Mouse (Mus musculus) embryonic facial prominence, embryonic 14.5 days (tissue): ENCODE data around the gene Evx1. TPM values are rescaled to one million over a fixed set of nuclear protein-coding genes. Genes with fewer than 3 reads are reported as not detected.
"Not testable (repeated sequence)": the region's sequence is repeated elsewhere in the genome, so short reads cannot be mapped to it uniquely, and the experiment has no call there.

Source experiments
- ATAC-seq: fragments of 200-750 bp; cut with Nextera tagmentation; 2 replicates; pipeline ENCODE4 v1.8.0; 2017; ENCODE audit warnings: low read depth, moderate number of reproducible peaks, moderate TSS enrichment
- DNase-seq: peaks from one replicate; pipeline ENCODE4 v3.0.0-alpha.2; 2015; ENCODE audit warnings: low spot score
- H3K27ac ChIP-seq: fragments of 300-500 bp; sonication (generic); replicated peaks from 2 replicates; pipeline ENCODE4 v1.5.1; 2014; ENCODE audit warnings: low read depth, mild to moderate bottlenecking, low read length, moderate library complexity
- H3K27me3 ChIP-seq: fragments of 300-500 bp; sonication (generic); replicated peaks from 2 replicates; pipeline ENCODE4 v1.6.1; 2014; ENCODE audit warnings: low read length; ENCODE audit not compliant: control insufficient read depth, insufficient read depth
- H3K36me3 ChIP-seq: fragments of 300-500 bp; sonication (generic); 2 replicates; pipeline ENCODE4 v1.6.1; 2014; ENCODE audit warnings: low read length, mixed read lengths; ENCODE audit not compliant: control insufficient read depth, insufficient read depth
- H3K4me1 ChIP-seq: fragments of 300-500 bp; sonication (generic); 2 replicates; pipeline ENCODE4 v1.6.1; 2014; ENCODE audit warnings: antibody characterized with exemption, low read length; ENCODE audit not compliant: control insufficient read depth, insufficient read depth
- H3K4me2 ChIP-seq: fragments of 300-500 bp; sonication (generic); 2 replicates; pipeline ENCODE4 v1.6.1; 2014; ENCODE audit warnings: low read depth, mild to moderate bottlenecking, low read length, moderate library complexity, mixed read lengths
- H3K4me3 ChIP-seq: fragments of 300-500 bp; sonication (generic); 2 replicates; pipeline ENCODE4 v1.5.1; 2014; ENCODE audit warnings: low read depth, mild to moderate bottlenecking, low read length
- H3K9ac ChIP-seq: fragments of 300-500 bp; sonication (generic); 2 replicates; pipeline ENCODE4 v1.6.1; 2014; ENCODE audit warnings: low read depth, mild to moderate bottlenecking, low read length, moderate library complexity, mixed read lengths
- H3K9me3 ChIP-seq: fragments of 300-500 bp; sonication (generic); 2 replicates; pipeline ENCODE4 v1.6.1; 2016; ENCODE audit warnings: low read length; ENCODE audit not compliant: control insufficient read depth
- WGBS: fragments of 180-500 bp; shearing (Covaris S2); extraction: QIAGEN DNeasy Blood & Tissue Kit; methylation state at CpG from one replicate; pipeline ENCODE4 v1.1.7; 2014; 5-methylcytosine and 5-hydroxymethylcytosine counted together
- polyA plus RNA-seq: library from polyadenylated mRNA; unstranded; fragments of >200 nt; fragmentation: Nextera tagmentation; extraction: Ambion mirVana; gene quantifications from 2 replicates; pipeline ENCODE4 v1.2.1, GENCODE M21; 2014

The Evx1 gene
- polyA plus RNA-seq, 1 experiment from 2014 or later, result 0.24 TPM

DNA sequence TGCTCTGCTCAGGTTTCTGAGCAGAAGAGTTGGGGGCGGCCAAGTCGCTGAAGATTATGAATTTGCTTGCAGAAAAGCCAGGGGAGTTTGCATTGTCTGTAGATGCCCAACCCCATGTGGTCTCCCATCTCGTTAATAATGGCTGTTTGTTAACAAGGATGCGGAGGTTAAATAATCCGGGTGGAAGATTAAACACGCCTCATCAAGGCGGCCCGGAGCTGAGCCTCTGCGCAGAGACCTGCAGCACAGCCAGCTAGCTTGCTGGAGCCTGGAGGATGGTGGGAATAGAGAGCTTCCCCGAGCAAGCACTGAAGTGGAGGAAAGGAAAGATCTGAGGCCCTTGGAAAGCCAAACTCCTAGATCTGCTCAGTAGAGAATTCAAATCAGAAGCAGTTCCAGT is 10.0 kb downstream of the Evx1 start:
- Histone ChIP-seq H3K27ac (no peak overlapping the region), H3K9me3 (no peaks in the 10 kb centered on the region), H3K4me2 (no peak overlapping the region), H3K4me1 (no peaks in the 10 kb centered on the region), H3K27me3 (peaks cover 83% of the 10 kb centered on the region), H3K9ac (no peak overlapping the region), H3K4me3 (no peak overlapping the region), H3K36me3 (no peaks in the 10 kb centered on the region)
- no peak for DNase-seq
- 4% methylated on average over 10 of the region's 10 CpGs for WGBS
- ATAC-seq, result no peak

DNA sequence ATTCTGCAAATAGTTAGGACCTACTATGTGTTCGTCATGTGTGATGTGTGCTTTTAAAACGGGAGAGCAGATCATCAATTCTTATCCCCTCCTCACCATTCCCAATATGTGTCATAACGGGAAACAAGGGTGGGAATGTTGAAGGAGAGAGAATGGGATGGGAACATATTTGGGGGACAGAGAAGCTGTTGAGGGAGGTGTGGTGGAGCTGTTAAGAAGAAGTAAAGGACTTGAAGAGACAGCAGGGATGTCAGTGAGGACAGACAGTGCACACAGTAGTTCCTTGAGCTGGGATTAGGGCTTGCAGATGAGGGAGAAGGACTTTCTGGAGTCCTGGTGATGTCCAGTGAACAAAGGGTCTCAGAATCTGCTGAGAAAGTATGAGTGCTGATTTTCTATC is 10.8 kb downstream of the Evx1 start:
- ATAC-seq, result no peak
- H3K9me3 ChIP-seq, result no peaks in the 10 kb centered on the region
- no peak for DNase-seq
- H3K9ac ChIP-seq, result no peak overlapping the region
- 36% methylated on average over 3 of the region's 3 CpGs for WGBS
- H3K36me3 ChIP-seq, result no peaks in the 10 kb centered on the region
- H3K4me2 ChIP-seq, result no peak overlapping the region
- H3K27me3 ChIP-seq, result peaks cover 75% of the 10 kb centered on the region
- no peaks in the 10 kb centered on the region for H3K4me1 ChIP-seq
- H3K27ac ChIP-seq, result no peak overlapping the region
- no peak overlapping the region for H3K4me3 ChIP-seq

DNA sequence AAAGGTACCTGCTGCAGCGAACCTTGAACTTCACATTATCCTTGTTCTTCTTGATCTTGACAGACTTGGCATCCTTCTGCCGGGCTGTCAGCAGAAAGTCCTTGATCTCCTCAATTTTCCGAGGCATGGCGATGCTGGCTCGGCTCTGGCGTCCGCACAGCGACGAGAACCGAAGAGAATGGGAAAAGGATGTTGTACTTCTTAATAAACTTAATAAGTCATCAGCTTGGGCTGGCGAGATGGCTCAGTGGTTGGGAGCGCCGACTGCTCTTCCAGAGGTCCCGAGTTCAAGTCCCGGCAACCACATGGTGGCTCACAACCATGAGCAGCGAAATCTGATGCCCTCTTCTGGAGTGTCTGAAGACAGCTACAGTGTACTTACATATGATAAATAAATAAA is 33.5 kb downstream of the Evx1 start:
- whole genome bisulfite sequencing, result 94% methylated on average over 16 of the region's 16 CpGs
- not testable (repeated sequence) for H3K27ac ChIP-seq, H3K36me3 ChIP-seq, H3K9ac ChIP-seq, H3K4me1 ChIP-seq, H3K9me3 ChIP-seq, DNase-seq, ATAC-seq, H3K4me2 ChIP-seq, H3K27me3 ChIP-seq, H3K4me3 ChIP-seq

DNA sequence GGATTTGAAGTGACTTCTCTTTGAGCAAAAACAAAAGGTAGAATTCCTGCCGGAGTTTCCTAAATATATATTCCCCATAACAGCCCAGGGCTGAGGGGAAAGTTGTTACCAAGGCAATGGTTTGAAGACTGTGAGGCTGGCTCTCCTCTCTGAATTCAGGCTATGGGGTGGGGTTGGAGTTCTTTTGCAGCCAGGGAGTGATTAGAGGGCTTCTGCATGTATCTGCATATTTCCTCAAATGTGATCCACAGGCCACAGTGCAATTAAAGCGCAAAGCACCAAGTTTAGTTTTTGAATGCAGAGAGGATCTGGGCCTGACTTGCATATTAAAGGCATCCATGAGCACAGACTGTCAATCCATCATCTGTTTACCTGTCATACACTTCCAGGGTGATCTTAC is 52.7 kb downstream of the Evx1 start:
- no peaks in the 10 kb centered on the region for H3K27me3 ChIP-seq
- H3K36me3 ChIP-seq, result no peaks in the 10 kb centered on the region
- ATAC-seq (no peak), DNase-seq (no peak)
- H3K4me3 ChIP-seq, result no peak overlapping the region
- no peaks in the 10 kb centered on the region for H3K4me1 ChIP-seq
- no peak overlapping the region for H3K4me2 ChIP-seq
- H3K27ac ChIP-seq, result no peak overlapping the region
- WGBS, result 78% methylated on average over 2 of the region's 2 CpGs
- H3K9ac ChIP-seq, result no peak overlapping the region
- H3K9me3 ChIP-seq, result no peaks in the 10 kb centered on the region

DNA sequence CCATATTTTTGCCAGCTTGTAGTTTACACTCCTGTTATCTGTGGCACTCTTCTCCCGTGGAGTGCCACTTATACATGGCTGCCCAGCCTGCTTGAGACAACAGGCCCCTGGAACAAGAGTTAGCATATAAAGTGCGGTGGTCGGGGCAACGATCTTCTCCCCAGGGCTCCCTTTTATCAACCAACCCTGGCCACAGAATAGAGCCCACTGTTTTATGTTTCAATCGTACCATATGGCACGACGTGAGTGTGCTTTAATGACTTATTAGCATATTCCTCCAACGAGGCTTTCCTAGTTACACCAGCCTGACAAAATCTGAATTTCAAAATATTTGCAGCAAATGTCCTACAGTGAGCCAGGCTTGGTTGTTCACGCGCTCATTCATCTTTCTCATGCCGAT is 53.2 kb downstream of the Evx1 start:
- no peak for ATAC-seq

DNA sequence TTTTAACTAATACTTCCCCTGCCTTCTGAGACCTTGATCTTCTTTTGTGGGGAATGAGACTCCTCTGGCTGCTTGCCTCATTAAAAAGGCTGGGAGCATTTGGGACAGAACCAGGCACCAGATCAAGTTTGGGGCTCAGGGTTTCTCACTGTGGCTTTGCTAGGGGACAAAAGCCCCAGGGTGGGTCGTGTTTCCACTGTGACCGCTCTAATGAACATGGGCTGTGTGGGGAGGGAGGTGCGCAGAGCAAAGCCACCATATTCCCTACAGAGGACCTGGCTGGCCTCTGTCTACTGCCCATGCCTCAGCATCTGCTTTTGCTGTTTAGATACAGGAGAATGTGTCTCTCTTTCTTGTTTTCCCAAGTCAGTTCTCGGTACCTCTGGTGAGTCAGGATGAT is 53.8 kb downstream of the Evx1 start:
- H3K27ac ChIP-seq, result no peak overlapping the region
- no peak overlapping the region for H3K4me3 ChIP-seq
- no peak overlapping the region for H3K4me2 ChIP-seq
- H3K9me3 ChIP-seq, result no peaks in the 10 kb centered on the region
- H3K4me1 ChIP-seq, result no peaks in the 10 kb centered on the region
- no peak overlapping the region for H3K9ac ChIP-seq
- ATAC-seq (no peak), DNase-seq (no peak)
- 74% methylated on average over 4 of the region's 4 CpGs for WGBS
- H3K36me3 ChIP-seq, result no peaks in the 10 kb centered on the region
- no peaks in the 10 kb centered on the region for H3K27me3 ChIP-seq

More for the DNA sequence above, 53.2 kb downstream of the Evx1 start:
- H3K9ac ChIP-seq, result no peak overlapping the region
- no peak for DNase-seq
- no peak overlapping the region for H3K27ac ChIP-seq
- no peak overlapping the region for H3K4me3 ChIP-seq
- no peaks in the 10 kb centered on the region for H3K9me3 ChIP-seq
- WGBS, result 60% methylated on average over 11 of the region's 11 CpGs
- no peaks in the 10 kb centered on the region for H3K4me1 ChIP-seq
- H3K27me3 ChIP-seq, result no peaks in the 10 kb centered on the region
- H3K36me3 ChIP-seq, result no peaks in the 10 kb centered on the region
- no peak overlapping the region for H3K4me2 ChIP-seq

Other genes starting within 250 kb of the Evx1 start
- gene Hoxa1, start 155.2 kb upstream of the Evx1 start, polyA plus RNA-seq, result 1.4 and 1.7 TPM in 2 replicates
- gene Hoxa2, start 148.7 kb upstream of the Evx1 start, polyA plus RNA-seq, result 7.2 and 11.1 TPM in 2 replicates
- gene 5730596B20Rik, start 136.0 kb upstream of the Evx1 start, polyA plus RNA-seq, result 0.10 and 0.46 TPM in 2 replicates
- gene Hoxa4, start 121.7 kb upstream of the Evx1 start, polyA plus RNA-seq, result 1.1 and 1.6 TPM in 2 replicates
- gene Hoxa5, start 108.9 kb upstream of the Evx1 start, polyA plus RNA-seq, result 2.4 and 3.3 TPM in 2 replicates
- gene Hoxa6, start 104.8 kb upstream of the Evx1 start, polyA plus RNA-seq, result 0.48 TPM in 1 of 2 replicates, not detected in the other
- 2.8 TPM in 2 replicates for gene Hoxa3, start 100.2 kb upstream of the Evx1 start, polyA plus RNA-seq
- not detected in 2 replicates for gene Gm28308, start 100.2 kb upstream of the Evx1 start, polyA plus RNA-seq
- 0.21 and 1.4 TPM in 2 replicates for gene Hoxa7, start 91.6 kb upstream of the Evx1 start, polyA plus RNA-seq
- 0.33 and 2.3 TPM in 2 replicates for gene Hoxa9, start 82.4 kb upstream of the Evx1 start, polyA plus RNA-seq
- gene Hoxa10, start 72.6 kb upstream of the Evx1 start, polyA plus RNA-seq, result 1.9 TPM in 1 of 2 replicates, not detected in the other
- gene Hoxa11, start 67.7 kb upstream of the Evx1 start, polyA plus RNA-seq, result 0.13 TPM in 1 of 2 replicates, not detected in the other
- gene Hoxa13, start 52.6 kb upstream of the Evx1 start, polyA plus RNA-seq, result not detected in 2 replicates